Mouse (Mus musculus): ENCODE measurements around the gene Pou6f1.

GRCm38 (mm10) chr15:100639972-100640750 is 40.4 kb upstream of the Pou6f1 start:
- TF ChIP-seq POLR2A (IDR thresholded peaks at IDR 0.05; ENCODE audit: control insufficient read depth, extremely low read depth, insufficient read depth, low read length, poor library complexity) (no peak), CTCF (IDR thresholded peaks at IDR 0.05; ENCODE audit: borderline replicate concordance, control insufficient read depth, extremely low read depth, insufficient read depth, low read length, poor library complexity) (no peak)
